Mouse (Mus musculus) intestine, postnatal 0 days (tissue): ENCODE measurements around the gene Klhl5. TPM values are rescaled to one million over a fixed set of nuclear protein-coding genes. Genes with fewer than 3 reads are reported as not detected.

Experiments
- ATAC-seq: fragments of 200-750 bp; cut with Nextera tagmentation; 2 replicates; pipeline ENCODE4 v1.8.0; 2017; ENCODE audit warnings: mild to moderate bottlenecking, moderate TSS enrichment, moderate library complexity
- H3K27ac ChIP-seq: fragments of 300-500 bp; sonication (generic); 2 replicates; pipeline ENCODE4 v1.5.1; 2014; ENCODE audit warnings: mild to moderate bottlenecking, low read depth, low read length, moderate library complexity
- H3K27me3 ChIP-seq: fragments of 300-500 bp; sonication (generic); replicated peaks from 2 replicates; pipeline ENCODE4 v1.6.1; 2014; ENCODE audit warnings: low read length, mixed read lengths; ENCODE audit not compliant: control insufficient read depth, insufficient read depth
- H3K36me3 ChIP-seq: fragments of 300-500 bp; sonication (generic); 2 replicates; pipeline ENCODE4 v1.6.1; 2014; ENCODE audit warnings: mild to moderate bottlenecking, moderate library complexity; ENCODE audit not compliant: control insufficient read depth, insufficient read depth
- H3K4me1 ChIP-seq: fragments of 300-500 bp; sonication (generic); replicated peaks from 2 replicates; pipeline ENCODE4 v1.6.1; 2014; ENCODE audit warnings: antibody characterized with exemption, low read length, mixed read lengths; ENCODE audit not compliant: control insufficient read depth, insufficient read depth
- H3K4me2 ChIP-seq: fragments of 300-500 bp; sonication (generic); replicated peaks from 2 replicates; pipeline ENCODE4 v1.6.1; 2014; ENCODE audit warnings: low read depth, mild to moderate bottlenecking, moderate library complexity
- H3K4me3 ChIP-seq: fragments of 300-500 bp; sonication (generic); 2 replicates; pipeline ENCODE4 v1.5.1; 2014; ENCODE audit warnings: low read depth, low read length
- H3K9ac ChIP-seq: fragments of 300-500 bp; sonication (generic); 2 replicates; pipeline ENCODE4 v1.6.1; 2014; ENCODE audit warnings: mild to moderate bottlenecking, low read depth, low read length
- H3K9me3 ChIP-seq: fragments of 300-500 bp; sonication (generic); 2 replicates; pipeline ENCODE4 v1.6.1; 2016; ENCODE audit warnings: mixed run types; ENCODE audit not compliant: control insufficient read depth
- CTCF ChIP-seq: sonication (generic); IDR thresholded peaks from 2 replicates; pipeline ENCODE4 v1.5.1; 2016; ENCODE audit warnings: low read depth, mild to moderate bottlenecking, control low read depth, antibody characterized with exemption, moderate library complexity
- WGBS: fragments of 180-500 bp; shearing (Covaris S2); extraction: QIAGEN DNeasy Blood & Tissue Kit; methylation state at CpG from one replicate; pipeline ENCODE4 v1.1.7; 2014; 5-methylcytosine and 5-hydroxymethylcytosine counted together
- polyA plus RNA-seq: library from polyadenylated mRNA; unstranded; fragments of >200 nt; fragmentation: Nextera tagmentation; extraction: Ambion mirVana; gene quantifications from 2 replicates; pipeline ENCODE4 v1.2.1, GENCODE M21; 2015

Klhl5 gene
- polyA plus RNA-seq, 1 experiment from 2014 or later = 7.7 TPM

DNA sequence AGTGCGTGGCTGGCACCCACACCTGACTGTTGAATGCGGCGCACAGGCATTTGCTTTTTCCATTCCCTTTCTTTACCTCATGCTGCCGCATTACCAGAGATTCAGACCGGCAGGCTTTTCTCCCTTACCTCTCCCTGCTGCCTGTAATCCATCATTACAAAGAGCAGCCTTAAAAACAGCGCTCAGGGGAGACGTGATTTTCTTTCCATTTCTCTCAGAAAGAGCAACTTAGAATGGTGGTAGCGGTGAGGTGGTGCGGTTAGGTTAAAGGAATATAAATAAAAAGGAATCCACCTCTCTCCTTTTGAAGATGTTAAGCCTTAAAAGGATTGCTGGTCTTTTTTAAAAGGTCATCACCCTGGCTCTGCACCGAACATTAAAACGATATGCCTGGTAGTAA, 37.5 kb upstream of the Klhl5 start:
- Histone ChIP-seq H3K4me1 (no peaks in the 10 kb centered on the region), H3K4me3 (no peak overlapping the region), H3K36me3 (no peaks in the 10 kb centered on the region), H3K9me3 (no peaks in the 10 kb centered on the region), H3K9ac (no peak overlapping the region), H3K4me2 (no peak overlapping the region), H3K27ac (no peak overlapping the region), H3K27me3 (no peaks in the 10 kb centered on the region)
- ATAC-seq = no peak
- TF ChIP-seq CTCF = no peak
- 70% methylated on average over 11 of the region's 11 CpGs for WGBS

DNA sequence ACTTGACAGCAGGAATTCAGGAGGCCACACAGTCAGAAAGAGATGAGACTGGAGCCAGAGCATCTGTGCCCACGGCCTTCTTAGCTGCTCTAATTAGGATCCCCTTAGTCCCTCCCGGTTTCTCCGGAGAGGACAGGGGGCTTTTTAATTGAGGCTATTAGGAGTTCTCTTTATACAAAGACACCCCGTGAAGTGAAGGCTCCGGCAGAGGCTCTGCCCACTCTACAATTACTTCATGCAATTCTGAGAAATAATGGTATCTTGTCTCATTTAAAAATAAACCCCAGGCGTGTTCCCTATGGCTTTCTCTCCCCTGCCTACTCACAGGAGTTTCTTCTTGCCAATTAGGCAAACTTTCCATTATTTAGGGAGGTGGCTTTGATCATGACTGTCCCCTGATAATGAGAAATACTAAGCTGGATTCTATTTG, 35.6 kb upstream of the Klhl5 start:
- 75% methylated on average over 6 of the region's 6 CpGs for WGBS
- Histone ChIP-seq H3K9me3 (no peaks in the 10 kb centered on the region), H3K4me2 (no peak overlapping the region), H3K27ac (no peak overlapping the region), H3K4me1 (no peaks in the 10 kb centered on the region), H3K4me3 (no peak overlapping the region), H3K36me3 (no peaks in the 10 kb centered on the region), H3K27me3 (no peaks in the 10 kb centered on the region), H3K9ac (no peak overlapping the region)
- TF ChIP-seq CTCF = no peak
- ATAC-seq = no peak

DNA sequence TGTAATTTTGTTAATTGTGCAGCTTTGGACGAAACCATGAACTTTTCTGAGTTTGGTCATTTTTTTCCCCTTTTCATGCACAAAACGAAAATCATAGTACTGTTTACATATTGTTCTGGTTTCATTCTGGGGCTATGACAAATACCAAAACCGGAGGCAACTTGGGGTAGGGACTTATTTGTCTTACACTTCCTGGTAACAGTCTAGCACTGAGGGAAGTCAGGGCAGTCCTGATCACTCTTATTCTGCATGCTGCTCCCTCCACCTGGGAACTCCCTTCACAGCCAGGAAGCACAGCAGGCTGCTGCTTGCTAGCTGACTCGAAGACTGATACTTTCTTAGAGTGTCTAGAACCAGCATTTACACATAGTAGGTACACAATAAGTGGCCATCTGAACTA, 34.1 kb upstream of the Klhl5 start:
- Histone ChIP-seq H3K4me1 (no peaks in the 10 kb centered on the region), H3K4me2 (no peak overlapping the region), H3K36me3 (no peaks in the 10 kb centered on the region), H3K9me3 (no peaks in the 10 kb centered on the region), H3K9ac (no peak overlapping the region), H3K27me3 (no peaks in the 10 kb centered on the region), H3K4me3 (no peak overlapping the region), H3K27ac (no peak overlapping the region)
- 65% methylated on average over 4 of the region's 4 CpGs for WGBS
- no peak for ATAC-seq
- TF ChIP-seq CTCF = no peak

DNA sequence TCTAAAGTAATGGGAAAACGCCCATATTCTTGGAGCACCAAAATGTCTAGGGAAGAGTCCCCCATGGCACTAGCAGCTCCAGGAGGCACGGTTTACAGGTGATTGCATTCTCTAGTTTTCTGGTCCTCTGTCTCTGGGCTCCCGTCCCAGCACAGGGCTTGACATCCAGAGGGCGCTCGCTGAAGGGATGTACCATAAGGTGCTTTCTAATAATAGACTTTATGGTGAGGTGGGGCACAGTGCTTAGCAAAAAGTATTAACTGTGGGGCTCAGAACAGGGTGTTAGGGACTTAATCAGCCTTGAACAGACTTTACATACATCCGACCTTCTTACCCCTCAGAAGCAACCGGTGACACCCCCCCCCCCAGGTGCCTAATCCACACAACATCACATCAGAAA, 32.6 kb upstream of the Klhl5 start:
- no peak for ATAC-seq
- H3K36me3 ChIP-seq = no peaks in the 10 kb centered on the region; the same call in 1 of the 2 replicates
- no peaks in the 10 kb centered on the region for H3K4me1 ChIP-seq
- no peaks in the 10 kb centered on the region for H3K27me3 ChIP-seq
- H3K4me3 ChIP-seq = no peak overlapping the region
- WGBS = 41% methylated on average over 7 of the region's 7 CpGs
- peak; percentile 68 for TF ChIP-seq CTCF
- no peaks in the 10 kb centered on the region for H3K9me3 ChIP-seq
- no peak overlapping the region for H3K9ac ChIP-seq
- no peak overlapping the region for H3K27ac ChIP-seq
- H3K4me2 ChIP-seq = no peak overlapping the region

DNA sequence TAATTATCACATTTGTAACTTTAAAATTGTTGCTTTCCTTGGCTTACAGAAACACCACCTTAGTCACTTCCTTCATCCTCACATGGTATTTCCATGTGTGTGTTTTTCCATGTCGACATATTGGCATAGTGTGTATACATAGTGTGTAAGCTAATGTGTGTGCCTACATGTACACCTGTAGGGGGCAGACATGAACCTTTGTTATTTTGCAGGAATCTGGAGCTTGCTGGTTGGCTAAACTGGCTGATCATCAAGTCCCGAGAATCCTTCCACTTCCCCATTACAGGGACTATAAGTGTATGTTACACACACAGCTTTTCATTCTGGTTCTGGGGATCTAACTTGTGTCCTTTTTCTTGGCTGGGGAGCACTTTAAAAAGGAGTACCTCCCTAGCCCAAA, 31.3 kb upstream of the Klhl5 start:
- Histone ChIP-seq H3K27ac (no peak overlapping the region), H3K9ac (no peak overlapping the region), H3K4me3 (no peak overlapping the region), H3K27me3 (no peaks in the 10 kb centered on the region), H3K36me3 (no peaks in the 10 kb centered on the region; the same call in 1 of the 2 replicates), H3K9me3 (no peaks in the 10 kb centered on the region), H3K4me1 (no peaks in the 10 kb centered on the region), H3K4me2 (no peak overlapping the region)
- WGBS = 70% methylated on average over 2 of the region's 2 CpGs
- TF ChIP-seq CTCF = peak; percentile 42
- ATAC-seq = no peak

DNA sequence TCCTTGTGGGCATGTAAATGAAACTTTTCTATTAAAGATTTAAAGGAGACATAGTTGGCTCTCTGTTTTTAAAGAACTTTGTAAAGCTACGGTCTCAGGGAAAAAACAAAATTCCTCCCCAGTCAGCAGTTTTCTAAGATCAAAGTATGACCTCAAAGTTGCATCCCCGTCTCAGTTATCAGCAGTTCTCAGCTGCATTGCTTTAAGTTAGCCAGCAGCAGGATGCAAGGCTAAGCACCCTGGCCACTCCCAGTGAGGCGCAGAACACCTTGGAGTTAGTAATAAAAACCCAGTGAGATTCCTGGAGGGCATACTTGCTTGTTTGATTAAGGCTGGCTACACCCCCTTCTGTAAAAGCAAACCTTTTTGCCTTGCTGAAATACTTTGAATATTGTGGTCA, 30.6 kb upstream of the Klhl5 start:
- 23% methylated on average over 3 of the region's 3 CpGs for WGBS
- no peaks in the 10 kb centered on the region for H3K4me1 ChIP-seq
- no peaks in the 10 kb centered on the region for H3K27me3 ChIP-seq
- no peak overlapping the region for H3K4me2 ChIP-seq
- H3K27ac ChIP-seq = no peak overlapping the region
- no peak overlapping the region for H3K9ac ChIP-seq
- ATAC-seq = no peak
- no peak for TF ChIP-seq CTCF
- H3K4me3 ChIP-seq = no peak overlapping the region
- H3K36me3 ChIP-seq = no peaks in the 10 kb centered on the region; the same call in 1 of the 2 replicates
- no peaks in the 10 kb centered on the region for H3K9me3 ChIP-seq

DNA sequence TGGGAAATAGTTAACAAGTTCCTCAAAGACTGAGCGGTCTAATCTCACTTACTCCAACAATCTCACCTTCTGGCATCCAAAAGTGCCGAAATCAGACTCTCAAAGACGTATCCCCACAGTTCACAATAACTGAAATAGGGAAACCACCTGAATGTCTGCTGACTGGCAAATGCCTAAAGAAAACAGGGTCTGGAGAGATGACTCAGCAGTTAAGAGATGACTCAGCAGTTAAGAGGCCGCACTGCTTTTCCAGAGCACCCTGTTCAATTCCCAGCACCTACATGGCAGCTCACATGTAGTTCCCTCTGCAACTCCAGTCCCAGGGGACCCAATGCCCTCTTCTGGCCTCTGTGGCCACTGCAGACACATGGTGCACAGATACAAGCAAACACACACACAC, 29.3 kb upstream of the Klhl5 start:
- WGBS = 94% methylated on average over 4 of the region's 4 CpGs
- Histone ChIP-seq H3K27ac (no peak overlapping the region), H3K36me3 (no peaks in the 10 kb centered on the region; the same call in 1 of the 2 replicates), H3K9me3 (no peaks in the 10 kb centered on the region), H3K4me2 (no peak overlapping the region), H3K4me1 (no peaks in the 10 kb centered on the region), H3K4me3 (no peak overlapping the region), H3K27me3 (no peaks in the 10 kb centered on the region), H3K9ac (no peak overlapping the region)
- ATAC-seq = no peak
- TF ChIP-seq CTCF = no peak
